Mouse (Mus musculus) limb, embryonic 11.5 days (tissue): Measurements from ENCODE around the gene Atp6v1a. TPM values are rescaled to one million over a fixed set of nuclear protein-coding genes. Genes with fewer than 3 reads are reported as not detected.

Source experiments
- ATAC-seq: fragments of 200-750 bp; cut with Nextera tagmentation; 2 replicates; pipeline ENCODE4 v1.8.0; 2017; ENCODE audit warnings: low read depth; ENCODE audit not compliant: insufficient number of reproducible peaks, low FRiP score, low TSS enrichment
- DNase-seq: peaks from one replicate; pipeline ENCODE4 v3.0.0-alpha.2; 2015; ENCODE audit warnings: low spot score
- H3K27ac ChIP-seq: fragments of 300-500 bp; sonication (generic); replicated peaks from 2 replicates; pipeline ENCODE4 v1.5.1; 2014; ENCODE audit warnings: low read depth, mild to moderate bottlenecking, low read length
- H3K27me3 ChIP-seq: fragments of 300-500 bp; sonication (generic); 2 replicates; pipeline ENCODE4 v1.6.1; 2014; ENCODE audit warnings: mild to moderate bottlenecking, low read length, mixed read lengths; ENCODE audit not compliant: control insufficient read depth, insufficient read depth
- H3K36me3 ChIP-seq: fragments of 300-500 bp; sonication (generic); 2 replicates; pipeline ENCODE4 v1.6.1; 2014; ENCODE audit warnings: mild to moderate bottlenecking, low read length, moderate library complexity, mixed read lengths; ENCODE audit not compliant: control insufficient read depth, insufficient read depth
- H3K4me1 ChIP-seq: fragments of 300-500 bp; sonication (generic); 2 replicates; pipeline ENCODE4 v1.6.1; 2014; ENCODE audit warnings: low read length, mixed read lengths; ENCODE audit not compliant: control insufficient read depth, insufficient read depth
- H3K4me2 ChIP-seq: fragments of 300-500 bp; sonication (generic); 2 replicates; pipeline ENCODE4 v1.6.1; 2014; ENCODE audit warnings: low read depth, mild to moderate bottlenecking, moderate library complexity; ENCODE audit not compliant: severe bottlenecking
- H3K4me3 ChIP-seq: fragments of 300-500 bp; sonication (generic); 2 replicates; pipeline ENCODE4 v1.5.1; 2014; ENCODE audit warnings: low read depth, low read length
- H3K9ac ChIP-seq: fragments of 300-500 bp; sonication (generic); 2 replicates; pipeline ENCODE4 v1.6.1; 2014; ENCODE audit warnings: mild to moderate bottlenecking, low read length
- H3K9me3 ChIP-seq: fragments of 300-500 bp; sonication (generic); 2 replicates; pipeline ENCODE4 v1.6.1; 2016; ENCODE audit warnings: low read length; ENCODE audit not compliant: control insufficient read depth
- WGBS: fragments of 180-500 bp; shearing (Covaris S2); extraction: QIAGEN DNeasy Blood & Tissue Kit; methylation state at CpG from one replicate; pipeline ENCODE4 v1.1.7; 2014; 5-methylcytosine and 5-hydroxymethylcytosine counted together
- polyA plus RNA-seq: library from polyadenylated mRNA; unstranded; fragments of >200 nt; fragmentation: Nextera tagmentation; extraction: Ambion mirVana; gene quantifications from 2 replicates; pipeline ENCODE4 v1.2.1, GENCODE M21; 2014

Atp6v1a gene
- polyA plus RNA-seq, 1 experiment from 2014 or later = 52.5 TPM

DNA sequence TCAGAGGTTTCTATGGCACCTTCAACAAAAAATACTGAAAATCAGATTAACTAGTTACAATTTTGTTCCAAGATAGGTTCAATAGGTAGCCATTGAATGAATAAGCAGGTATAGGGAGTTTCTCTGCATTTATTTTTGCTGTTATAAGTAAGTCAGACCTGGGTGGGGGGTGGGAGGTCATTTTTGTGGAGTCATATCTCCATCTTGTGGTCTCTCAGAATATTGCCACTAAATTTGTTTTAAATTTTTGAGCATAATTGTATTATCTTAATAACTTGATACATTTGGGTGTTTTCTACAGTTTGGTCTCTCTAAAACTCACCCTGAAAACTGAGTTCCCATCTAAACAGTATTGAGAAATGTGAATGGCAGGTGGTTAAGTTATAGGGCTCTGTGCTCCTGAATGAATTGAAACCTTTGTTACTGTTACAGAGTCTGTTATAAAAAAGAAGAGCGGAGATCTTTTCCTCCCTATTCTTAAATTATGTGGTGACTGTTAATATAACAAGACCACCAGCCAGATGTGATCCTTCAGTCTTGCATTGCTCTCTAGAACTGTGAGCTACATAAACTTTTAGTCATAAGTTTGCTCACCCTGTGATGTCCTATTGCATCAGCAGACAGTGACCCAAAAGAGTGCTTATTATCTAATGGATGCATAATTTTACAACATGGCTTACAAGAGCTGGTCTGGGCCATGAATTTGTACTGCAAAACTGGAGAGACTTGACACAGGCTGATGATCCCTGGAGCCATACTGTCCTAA is 9.7 kb upstream of the Atp6v1a start:
- H3K9me3 ChIP-seq = no peaks in the 10 kb centered on the region
- no peaks in the 10 kb centered on the region for H3K27me3 ChIP-seq
- H3K9ac ChIP-seq = no peak overlapping the region
- no peak overlapping the region for H3K27ac ChIP-seq
- WGBS = 98% methylated on average over 1 of the region's 1 CpGs
- ATAC-seq (no peak), DNase-seq (no peak)
- H3K4me3 ChIP-seq = no peak overlapping the region
- H3K4me2 ChIP-seq = no peak overlapping the region
- no peaks in the 10 kb centered on the region for H3K36me3 ChIP-seq
- no peaks in the 10 kb centered on the region for H3K4me1 ChIP-seq

- H3K9me3 ChIP-seq = no peaks in the 10 kb centered on the region
- no peaks in the 10 kb centered on the region for H3K27me3 ChIP-seq
- WGBS = 70% methylated on average over 6 of the region's 6 CpGs
- DNase-seq = no peak
- no peaks in the 10 kb centered on the region for H3K36me3 ChIP-seq
- no peak overlapping the region for H3K27ac ChIP-seq
- H3K4me3 ChIP-seq = no peak overlapping the region
- no peaks in the 10 kb centered on the region for H3K4me1 ChIP-seq
- no peak for ATAC-seq
- no peak overlapping the region for H3K9ac ChIP-seq
- peak overlapping the region; percentile 3; the same call in 1 of the 2 replicates for H3K4me2 ChIP-seq
These were observed 2.0 kb upstream of the Atp6v1a start for GRCm38 (mm10) chr16:44141483-44141882.

DNA sequence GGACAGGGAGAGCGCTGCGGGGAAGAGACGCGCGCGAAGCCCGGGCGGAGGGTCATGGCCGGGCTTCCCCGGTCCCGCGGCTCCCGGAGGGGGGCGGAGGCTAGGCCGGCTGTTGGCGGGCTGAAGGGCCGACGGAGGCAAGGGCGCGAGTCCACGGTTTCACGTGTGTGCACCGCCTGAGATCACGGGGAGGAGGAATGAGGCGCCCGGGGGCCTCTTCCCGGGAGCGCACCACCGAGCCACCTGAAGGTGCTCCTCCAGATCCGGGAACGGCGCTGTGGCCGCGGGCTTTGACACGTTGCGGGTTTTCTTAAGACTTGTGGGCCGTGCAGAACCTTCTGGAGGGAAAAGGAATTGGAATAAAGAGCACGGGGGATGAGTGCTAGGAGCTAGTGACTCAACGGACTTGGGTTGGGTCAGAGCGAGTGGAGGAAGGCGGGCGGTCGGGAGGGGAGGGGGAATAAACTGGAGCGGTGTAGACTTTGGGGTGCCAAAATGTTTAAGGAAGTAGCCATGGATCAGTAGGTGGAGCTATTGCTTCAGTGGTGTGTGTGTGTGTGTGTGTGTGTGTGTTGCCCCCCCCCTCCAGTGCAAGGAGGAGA is 782 bp upstream of the Atp6v1a start:
- DNase-seq = peak; percentile 75
- no peaks in the 10 kb centered on the region for H3K27me3 ChIP-seq
- no peaks in the 10 kb centered on the region for H3K36me3 ChIP-seq
- 1% methylated on average over 27 of the region's 44 CpGs for WGBS
- H3K27ac ChIP-seq = peak overlapping the region; percentile 90
- peak; percentile 63 for ATAC-seq
- peak overlapping the region; percentile 93 for H3K9ac ChIP-seq
- H3K4me2 ChIP-seq = peak overlapping the region; percentile 49
- no peaks in the 10 kb centered on the region for H3K9me3 ChIP-seq
- H3K4me1 ChIP-seq = no peaks in the 10 kb centered on the region
- peak overlapping the region; percentile 97 for H3K4me3 ChIP-seq

GRCm38 (mm10) chr16:44138979-44139535 is 448 bp downstream of the Atp6v1a start:
- ATAC-seq = peak; percentile 87
- WGBS = under 1% methylated on average over 25 of the region's 25 CpGs
- no peaks in the 10 kb centered on the region for H3K36me3 ChIP-seq

DNA sequence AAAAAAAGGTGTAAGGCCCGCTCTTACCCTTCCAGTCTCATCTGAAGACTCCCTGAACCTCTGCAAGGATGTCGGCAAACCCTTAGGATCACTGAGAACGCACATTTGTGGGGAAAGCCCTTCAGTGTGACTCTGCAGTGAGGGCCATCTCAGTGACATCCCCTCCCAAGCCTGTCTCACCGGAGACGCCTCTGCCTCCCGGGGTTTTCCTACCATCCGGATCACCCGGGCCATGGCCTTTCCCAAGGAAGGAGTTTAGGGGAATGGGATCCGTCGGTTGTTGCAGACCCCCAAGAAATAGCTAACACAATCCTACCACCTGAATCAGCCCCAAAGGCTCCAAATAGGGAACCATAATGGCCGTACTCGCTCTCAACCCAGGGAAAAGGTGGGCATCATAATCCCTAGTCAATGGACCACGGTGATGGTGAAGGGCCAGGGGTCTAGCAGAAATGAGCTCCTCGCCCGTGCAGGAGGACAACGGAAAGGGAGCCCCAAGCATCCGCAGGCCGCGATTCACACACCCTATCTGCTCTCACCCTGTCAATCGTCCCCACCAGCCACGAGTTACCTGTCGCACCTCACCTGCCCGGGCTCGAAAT is 1.0 kb downstream of the Atp6v1a start:
- H3K36me3 ChIP-seq = no peaks in the 10 kb centered on the region
- no peaks in the 10 kb centered on the region for H3K27me3 ChIP-seq
- H3K9ac ChIP-seq = peak overlapping the region; percentile 67
- DNase-seq (no peak), ATAC-seq (peak; percentile 32)
- H3K4me3 ChIP-seq = peak overlapping the region; percentile 97
- WGBS = 3% methylated on average over 24 of the region's 24 CpGs
- H3K4me2 ChIP-seq = peak overlapping the region; percentile 64
- no peaks in the 10 kb centered on the region for H3K9me3 ChIP-seq
- H3K27ac ChIP-seq = no peak overlapping the region
- no peaks in the 10 kb centered on the region for H3K4me1 ChIP-seq

More at GRCm38 (mm10) chr16:44138979-44139535, 448 bp downstream of the Atp6v1a start:
- peak overlapping the region; percentile 97 for H3K4me3 ChIP-seq
- no peaks in the 10 kb centered on the region for H3K4me1 ChIP-seq
- H3K9ac ChIP-seq = peak overlapping the region; percentile 93
- DNase-seq = peak; percentile 87
- H3K9me3 ChIP-seq = no peaks in the 10 kb centered on the region
- no peaks in the 10 kb centered on the region for H3K27me3 ChIP-seq
- peak overlapping the region; percentile 64 for H3K4me2 ChIP-seq
- peak overlapping the region; percentile 90 for H3K27ac ChIP-seq

DNA sequence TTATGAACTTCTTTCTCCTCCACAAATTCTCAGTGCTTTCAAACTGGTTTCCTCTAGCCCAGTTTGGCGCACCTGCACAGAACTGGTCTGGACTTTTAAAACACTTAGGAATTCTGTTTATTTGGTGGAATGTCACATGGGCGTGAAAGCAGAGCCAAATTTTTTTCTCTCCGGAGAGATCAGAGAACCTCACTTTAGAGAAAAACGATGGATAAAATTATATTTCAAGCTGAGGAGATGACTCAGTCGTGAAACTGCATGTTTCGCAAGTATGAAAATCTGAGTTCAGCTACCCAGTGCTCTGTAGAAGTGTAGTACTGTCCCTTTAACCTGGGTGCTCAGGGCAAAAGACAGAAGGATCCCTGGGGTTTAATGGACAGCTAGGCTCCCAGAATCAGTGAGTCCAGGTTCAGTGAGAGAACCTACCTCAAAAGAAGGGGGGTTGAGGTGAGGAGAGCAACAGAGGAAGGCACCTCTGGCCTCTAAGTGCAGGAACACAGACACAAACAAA is 2.9 kb downstream of the Atp6v1a start:
- no peak overlapping the region for H3K4me3 ChIP-seq
- no peak overlapping the region for H3K9ac ChIP-seq
- WGBS = 88% methylated on average over 6 of the region's 6 CpGs
- H3K27ac ChIP-seq = no peak overlapping the region
- H3K36me3 ChIP-seq = no peaks in the 10 kb centered on the region
- ATAC-seq = no peak
- H3K27me3 ChIP-seq = no peaks in the 10 kb centered on the region
- no peak overlapping the region for H3K4me2 ChIP-seq
- no peak for DNase-seq
- no peaks in the 10 kb centered on the region for H3K4me1 ChIP-seq
- no peaks in the 10 kb centered on the region for H3K9me3 ChIP-seq

DNA sequence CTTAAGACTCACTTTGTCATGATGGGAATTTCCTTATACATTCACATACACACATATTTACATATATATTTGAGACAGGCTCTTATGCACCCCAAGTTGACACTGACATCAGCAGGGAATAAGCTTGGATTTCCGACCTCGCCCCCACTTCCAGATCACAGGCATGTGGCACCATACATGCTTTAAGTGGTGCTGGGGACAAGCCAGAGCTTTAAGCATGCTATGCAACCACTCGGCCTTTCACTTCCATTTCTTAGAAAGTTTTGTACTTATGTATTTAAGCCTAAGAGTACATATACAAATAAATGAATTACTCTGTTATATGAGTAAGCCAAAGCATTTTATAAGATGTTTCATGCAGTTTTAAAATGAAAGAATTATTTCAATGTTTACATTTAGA is 6.3 kb downstream of the Atp6v1a start:
- Histone ChIP-seq H3K27me3 (no peaks in the 10 kb centered on the region), H3K9me3 (no peaks in the 10 kb centered on the region), H3K4me3 (no peak overlapping the region), H3K4me2 (no peak overlapping the region), H3K36me3 (no peaks in the 10 kb centered on the region), H3K9ac (no peak overlapping the region), H3K4me1 (no peaks in the 10 kb centered on the region), H3K27ac (no peak overlapping the region)
- ATAC-seq (no peak), DNase-seq (no peak)
- WGBS = 92% methylated on average over 3 of the region's 3 CpGs

DNA sequence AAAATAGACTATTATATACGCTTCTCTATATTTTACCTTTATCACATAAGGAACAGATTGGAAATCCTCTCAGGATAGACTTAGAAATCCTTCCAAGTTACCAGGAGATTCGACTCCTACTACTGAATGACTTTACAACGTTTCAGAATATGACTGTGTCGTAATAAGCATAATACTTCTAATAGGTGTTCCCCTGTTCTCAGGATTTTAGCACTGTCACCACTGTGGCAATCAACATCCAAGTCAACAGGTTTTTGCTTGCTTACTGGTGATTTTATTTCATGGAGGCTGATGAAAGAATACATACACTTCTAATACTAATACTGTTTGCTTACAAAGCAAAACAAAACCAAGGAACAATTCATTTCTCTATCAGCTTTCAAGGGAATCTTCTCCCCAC is 7.2 kb downstream of the Atp6v1a start:
- H3K4me3 ChIP-seq = no peak overlapping the region
- ATAC-seq (no peak), DNase-seq (no peak)
- H3K27me3 ChIP-seq = no peaks in the 10 kb centered on the region
- H3K27ac ChIP-seq = no peak overlapping the region
- no peaks in the 10 kb centered on the region for H3K4me1 ChIP-seq
- 76% methylated on average over 4 of the region's 4 CpGs for WGBS
- H3K9ac ChIP-seq = no peak overlapping the region
- H3K9me3 ChIP-seq = no peaks in the 10 kb centered on the region
- no peak overlapping the region for H3K4me2 ChIP-seq
- no peaks in the 10 kb centered on the region for H3K36me3 ChIP-seq
